Mouse (Mus musculus) urinary bladder, postnatal 10 days (tissue): ENCODE measurements around the gene Pgd.
"Not testable (repeated sequence)": the region's sequence is repeated elsewhere in the genome, so short reads cannot be mapped to it uniquely, and the experiment has no call there.

Source experiments
- DNase-seq: peaks from one replicate; pipeline ENCODE4 v3.0.0; 2022; ENCODE audit warnings: low spot score

Gene Pgd

DNA sequence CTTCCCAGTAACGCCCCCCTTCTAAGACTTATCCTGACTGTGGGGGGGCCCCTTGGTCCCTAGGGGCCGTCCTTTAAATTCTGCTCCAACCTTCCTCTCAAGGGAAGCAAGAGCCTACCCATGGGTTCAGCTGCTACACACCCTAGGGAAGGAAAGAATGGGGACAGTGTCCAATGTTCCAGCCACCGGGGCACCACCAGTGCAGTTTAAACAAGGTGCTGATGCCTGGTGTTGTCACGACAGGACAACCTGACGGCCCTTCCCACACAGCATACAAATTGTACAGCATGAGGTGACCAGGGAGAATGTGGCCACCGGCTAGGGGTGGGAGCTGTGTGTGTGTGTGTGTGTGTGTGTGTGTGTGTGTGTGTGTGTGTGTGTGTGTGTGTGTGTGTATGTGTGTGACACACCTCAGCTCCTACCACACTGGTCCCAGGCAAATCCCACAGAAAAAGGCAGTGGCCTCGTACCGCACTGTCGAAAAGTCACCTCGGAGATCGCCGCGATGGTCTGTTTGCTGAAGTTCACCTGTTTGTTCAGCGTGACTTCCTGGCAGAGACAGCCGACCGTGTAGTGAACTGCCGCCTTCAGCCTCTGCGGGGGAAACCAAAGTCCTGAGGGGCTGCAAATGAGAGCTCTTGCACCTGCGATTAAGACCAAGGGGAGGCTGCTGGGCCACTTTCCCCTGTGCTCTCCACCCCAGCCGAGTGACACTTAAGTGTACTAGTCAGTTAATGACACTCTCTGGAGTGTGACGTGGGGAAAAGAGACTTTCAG, 34.6 kb downstream of the Pgd start:
- DNase-seq: no peak

DNA sequence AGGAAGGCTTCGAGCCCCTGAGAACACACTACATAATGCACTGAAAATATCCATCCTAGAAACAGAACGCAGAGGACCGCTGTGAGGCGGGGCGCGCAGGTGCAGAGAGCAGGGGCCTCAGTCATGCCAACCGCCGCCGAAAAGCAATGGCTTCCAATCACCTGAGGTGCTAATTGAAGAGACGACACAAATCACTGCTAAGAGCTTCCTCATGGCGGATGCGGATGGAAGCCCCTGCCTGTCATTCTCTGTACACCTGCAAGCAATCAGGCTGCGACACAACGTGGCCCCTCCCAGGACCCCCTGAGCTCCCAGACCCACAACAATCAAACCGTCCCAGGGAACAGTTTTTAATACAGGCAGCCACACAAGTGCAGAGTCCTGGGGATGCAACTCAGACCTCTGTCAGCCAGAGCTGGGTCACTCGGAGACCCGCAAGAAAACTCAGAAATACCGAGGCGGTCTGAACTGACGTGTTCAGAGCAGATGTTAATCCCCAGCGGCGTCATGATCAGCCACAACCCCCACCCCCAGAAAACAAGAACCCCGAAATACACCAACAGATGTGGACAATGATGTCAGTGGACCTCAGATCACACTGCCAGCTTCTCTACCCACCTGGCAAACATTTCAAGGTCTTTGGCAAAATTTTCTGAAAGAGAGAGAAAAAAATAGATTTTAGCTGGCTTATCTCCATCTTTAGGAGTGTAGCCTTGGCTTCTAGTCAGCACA, 35.4 kb downstream of the Pgd start:
- DNase-seq: no peak

DNA sequence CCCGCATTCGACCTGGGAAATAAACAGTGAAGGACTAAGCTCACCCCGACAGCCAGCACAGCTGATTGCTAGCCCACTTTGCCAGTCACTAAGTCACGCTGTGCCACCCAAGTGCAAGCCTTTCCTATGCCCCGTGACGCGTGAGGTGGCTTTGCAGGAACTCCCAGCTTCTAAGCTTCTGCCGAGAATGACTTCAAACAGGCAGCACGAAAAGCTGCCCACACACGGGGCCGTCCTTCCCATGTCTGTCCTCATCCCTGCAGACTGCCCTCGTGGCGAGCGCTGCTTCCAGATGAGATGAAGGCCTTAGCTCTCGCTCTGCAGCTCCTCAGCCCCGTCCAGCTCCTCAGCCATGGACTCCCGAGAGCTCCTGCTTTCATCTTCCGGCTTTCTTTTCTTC, 38.1 kb downstream of the Pgd start:
- no peak for DNase-seq

DNA sequence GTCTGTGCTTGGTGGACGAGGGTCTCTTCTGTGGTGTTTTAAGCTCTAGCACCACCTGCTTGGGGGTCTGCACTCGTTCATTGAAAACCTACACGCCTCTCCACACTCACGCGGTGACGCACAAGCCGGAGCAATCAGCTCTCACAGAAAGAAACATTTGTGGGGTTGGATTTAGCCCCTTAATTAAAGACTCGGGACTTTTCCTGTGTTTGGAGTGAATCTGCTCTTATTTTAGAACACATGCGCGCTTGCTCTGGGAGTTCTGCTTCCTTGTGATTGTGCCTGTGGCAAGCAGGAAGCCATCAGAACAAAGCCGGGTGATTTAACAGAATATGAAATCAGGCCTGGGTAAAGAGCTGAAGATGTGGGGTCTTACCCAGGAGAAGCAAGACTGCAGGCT, 39.9 kb downstream of the Pgd start, which contains the start of gene Cort:
Cort (minus strand) TSS at position 101 of the 400 bp plus-strand sequence.
- no peak for DNase-seq

DNA sequence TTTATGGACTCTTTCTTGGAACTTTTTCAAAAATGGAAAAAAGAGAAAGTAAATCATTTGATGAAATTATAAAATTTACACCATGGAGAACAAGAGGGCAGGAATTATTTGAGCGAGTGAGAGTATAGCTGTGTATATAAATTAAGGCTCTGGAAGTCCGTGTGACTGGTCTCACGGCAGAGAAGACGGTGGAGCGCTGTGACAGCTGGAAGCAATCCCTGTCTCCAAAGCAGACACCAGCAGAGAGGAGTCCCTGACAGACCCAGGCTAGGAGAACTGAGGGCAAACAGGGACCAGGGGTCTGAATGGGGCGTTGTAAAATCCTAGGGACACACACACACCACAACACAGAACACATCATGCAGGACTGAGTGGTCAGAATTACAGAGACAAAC, 40.5 kb downstream of the Pgd start:
- no peak for DNase-seq

DNA sequence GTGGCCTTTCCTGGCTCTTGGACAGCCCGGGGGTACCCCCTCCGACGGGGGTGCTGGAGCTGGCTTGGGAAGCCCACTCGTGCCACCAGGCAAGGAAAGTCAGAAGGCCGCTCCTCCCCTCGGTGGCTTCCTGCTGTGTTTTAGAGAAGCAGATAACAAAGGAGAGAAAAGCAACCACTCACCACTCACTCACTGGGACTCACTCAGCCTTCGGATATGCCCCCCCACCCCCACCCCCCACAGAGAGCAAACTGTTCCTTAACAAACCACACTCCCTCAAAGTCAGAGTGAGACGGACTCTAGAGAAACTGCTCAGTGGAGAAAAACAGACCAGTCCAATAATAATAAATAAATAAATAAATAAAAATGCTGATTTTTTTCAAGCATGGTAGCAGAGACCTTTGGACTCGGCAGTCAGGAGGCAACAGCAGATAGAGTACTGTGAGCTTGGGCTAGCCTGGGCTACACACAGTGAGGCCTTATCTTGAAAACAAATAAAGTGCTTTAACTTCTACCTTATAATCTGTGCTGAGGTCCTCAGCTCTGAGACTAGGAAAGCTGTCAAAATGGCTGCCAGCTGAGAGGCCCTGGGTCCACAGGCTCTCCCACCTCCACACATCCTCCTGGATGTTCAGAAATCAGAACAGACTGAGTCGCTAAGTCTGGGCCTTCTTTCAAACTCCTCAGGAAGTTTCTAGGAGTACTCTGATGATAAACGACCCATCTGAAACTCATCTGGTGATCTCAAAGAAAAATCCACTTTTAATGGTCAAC, 41.0 kb downstream of the Pgd start:
- DNase-seq: no peak

DNA sequence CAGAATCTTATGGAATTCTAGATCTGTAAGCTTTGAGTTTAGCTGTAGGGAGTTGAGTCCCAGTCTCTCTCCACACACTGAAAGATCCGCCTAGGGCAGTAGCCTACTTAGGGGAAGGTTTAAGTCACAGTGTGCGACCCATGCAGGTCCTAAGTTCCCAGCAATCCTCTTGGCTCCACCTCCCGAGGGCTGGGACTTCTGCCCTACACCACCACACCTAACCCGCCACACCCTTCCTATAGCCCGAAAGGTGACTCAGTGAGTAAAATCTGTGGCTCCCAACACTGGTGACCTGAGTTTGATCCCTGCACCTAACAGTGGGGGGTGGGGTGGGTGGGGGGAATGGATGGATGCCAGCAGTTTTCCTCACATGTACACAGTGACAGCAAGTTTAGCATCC, 43.1 kb downstream of the Pgd start:
- no peak for DNase-seq

DNA sequence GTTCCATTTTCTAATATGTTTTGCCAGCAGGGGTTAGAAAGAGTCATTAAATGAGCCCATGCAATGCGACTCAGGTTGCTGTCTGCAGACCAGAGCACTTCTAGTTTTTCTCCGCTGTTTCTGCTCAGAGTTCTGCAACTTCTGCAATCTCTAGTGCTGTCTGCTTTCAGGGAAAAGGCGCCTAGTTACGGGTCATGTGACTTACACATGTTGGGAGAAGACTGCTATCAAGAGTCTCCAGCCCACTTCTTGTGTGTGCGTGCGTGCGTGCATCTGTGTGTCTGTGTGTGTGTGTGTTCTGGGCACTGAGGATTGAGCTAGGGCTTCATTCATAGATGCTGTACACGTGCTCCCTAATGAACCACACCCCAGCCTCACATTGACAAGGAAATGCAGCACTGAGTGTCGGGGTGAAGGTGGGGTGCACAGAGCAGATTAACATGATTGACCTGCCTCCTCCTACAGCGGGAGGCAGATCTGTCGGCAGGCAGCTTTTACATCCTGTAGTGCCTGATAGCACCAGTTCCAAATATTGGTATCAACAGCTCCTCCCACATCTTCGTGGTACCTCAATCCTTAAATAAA, 46.5 kb downstream of the Pgd start:
- not testable (repeated sequence) for DNase-seq

DNA sequence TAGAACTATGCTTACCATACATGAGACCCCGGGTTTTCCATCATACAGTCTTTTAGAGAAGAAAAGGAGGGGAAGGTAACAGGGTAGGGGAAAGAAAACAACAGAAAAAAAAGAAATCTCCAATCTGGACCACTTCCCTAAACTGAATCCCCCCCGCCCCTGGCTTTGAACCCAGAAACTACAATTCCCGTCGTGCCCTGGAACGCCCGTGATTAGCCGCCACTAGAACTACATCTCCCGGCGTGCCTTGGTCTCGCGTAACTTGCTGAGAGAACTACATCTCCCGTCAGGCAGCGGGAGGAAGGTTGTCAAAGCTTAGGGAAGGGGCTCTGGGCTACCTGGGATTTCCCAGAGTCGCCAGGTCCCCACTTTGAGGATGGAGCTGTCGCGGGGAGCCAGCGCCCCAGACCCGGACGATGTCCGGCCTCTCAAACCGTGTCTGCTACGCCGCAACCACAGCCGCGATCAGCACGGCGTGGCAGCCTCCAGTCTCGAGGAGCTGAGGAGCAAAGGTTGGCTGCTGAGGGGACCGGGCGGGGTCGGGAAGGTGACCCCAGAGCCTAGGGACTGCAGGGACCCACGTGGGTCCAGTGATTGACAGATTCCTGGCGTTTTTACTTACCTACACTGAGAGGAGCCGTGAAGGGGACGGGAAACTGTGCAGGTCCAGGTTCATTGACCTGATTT, 62.6 kb downstream of the Pgd start, which contains the start of gene Dffa:
Dffa (plus strand) TSS at position 272 of the 687 bp plus-strand sequence.
- DNase-seq: peak; percentile 66

DNA sequence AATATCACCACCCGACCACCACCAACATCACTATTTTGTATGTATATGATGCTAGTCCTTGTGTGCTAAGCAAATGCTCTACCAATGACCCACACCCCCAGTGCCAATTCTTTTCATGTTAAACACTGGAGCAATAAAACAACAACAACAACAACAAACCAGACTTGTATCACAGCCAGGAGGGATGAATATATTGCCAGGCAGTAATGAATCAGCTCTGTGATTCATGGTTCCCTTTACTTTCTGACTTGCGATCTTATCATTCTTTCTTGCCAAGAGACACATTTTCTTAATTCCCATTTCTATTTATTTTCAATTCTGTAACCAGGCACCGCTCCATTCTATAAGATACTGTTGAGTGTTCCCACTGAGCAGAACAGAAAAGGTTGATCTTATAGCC, 65.1 kb downstream of the Pgd start:
- DNase-seq: no peak

DNA sequence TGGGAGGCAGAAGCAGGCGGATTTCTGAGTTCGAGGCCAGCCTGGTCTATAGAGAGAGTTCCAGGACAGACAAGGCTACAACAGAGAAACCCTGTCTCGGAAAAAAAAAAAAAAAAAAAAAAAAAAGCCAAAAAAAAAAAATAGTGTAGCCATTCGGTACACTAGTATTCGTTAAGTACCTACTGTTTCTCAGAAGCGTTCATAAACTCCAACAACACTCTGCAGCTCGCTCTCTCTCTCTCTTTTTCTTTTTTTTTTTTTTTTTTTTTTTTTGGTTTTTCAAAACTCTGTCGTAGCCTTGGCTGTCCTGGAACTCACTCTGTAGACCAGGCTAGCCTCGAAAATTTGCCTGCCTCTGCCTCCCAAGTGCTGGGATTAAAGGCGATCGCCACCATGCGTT, 66.1 kb downstream of the Pgd start:
- DNase-seq: not testable (repeated sequence)
